Mouse (Mus musculus) right cerebral cortex, postnatal 14 days (tissue): Measurements from ENCODE around the gene Fsd1l.
"Not testable (repeated sequence)": the region's sequence is repeated elsewhere in the genome, so short reads cannot be mapped to it uniquely, and the experiment has no call there.

Experiments
- DNase-seq: peaks from one replicate; pipeline ENCODE4 v3.0.0; 2022

The Fsd1l gene

DNA sequence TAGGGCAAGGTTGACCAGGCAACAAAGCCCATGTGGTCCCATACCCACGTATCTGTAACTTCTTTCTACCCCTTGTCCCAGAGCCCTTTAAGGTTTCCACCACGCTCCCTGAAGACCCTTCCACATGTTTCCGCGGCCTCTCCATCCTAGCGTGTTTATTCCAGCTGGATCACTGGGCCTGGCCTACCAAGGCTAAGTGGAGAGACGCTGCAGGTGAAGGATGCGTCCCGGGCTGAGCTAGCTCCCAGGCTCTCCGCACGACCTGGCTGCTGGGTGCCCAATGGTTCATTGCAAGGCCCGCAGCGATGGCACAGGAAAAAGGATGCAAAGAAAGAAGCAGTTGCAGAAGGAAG is 332 bp upstream of the Fsd1l start:
- no peak for DNase-seq

DNA sequence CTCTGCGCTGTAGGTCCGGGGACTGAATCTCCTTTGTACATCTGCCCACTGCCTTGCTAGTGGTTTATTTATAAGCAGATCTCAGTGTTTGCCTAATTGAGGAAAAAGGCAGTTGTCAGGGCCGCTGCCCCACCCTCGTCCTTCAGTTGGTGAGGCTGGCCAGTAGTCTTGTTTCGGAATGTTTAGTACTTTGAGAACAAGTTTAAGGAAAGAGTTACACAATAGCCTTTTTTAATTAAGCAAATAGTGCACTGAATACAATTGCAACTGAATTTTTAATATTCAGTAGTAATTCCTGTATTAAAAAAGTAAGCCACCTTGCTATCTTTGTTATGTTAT is 709 bp downstream of the Fsd1l start:
- DNase-seq, result no peak

DNA sequence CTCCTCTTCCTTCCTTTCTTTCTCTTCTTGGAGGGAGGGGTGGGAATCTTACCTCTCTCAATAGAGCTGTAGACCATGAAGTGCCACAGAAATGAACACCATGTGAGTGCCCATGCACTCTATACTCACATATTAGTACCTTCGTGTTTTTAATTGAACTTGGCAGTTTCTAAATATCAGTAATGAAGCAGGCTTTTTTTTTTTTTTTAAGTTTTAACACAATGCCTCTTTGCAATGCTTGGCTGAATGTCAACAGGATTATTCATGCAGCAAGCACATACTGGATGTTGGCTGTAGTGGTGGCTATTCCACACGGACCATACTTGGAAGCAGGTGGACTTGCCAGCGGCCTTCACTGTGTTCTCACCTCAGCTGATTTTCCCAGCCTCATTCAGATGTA is 4.1 kb downstream of the Fsd1l start:
- no peak for DNase-seq

DNA sequence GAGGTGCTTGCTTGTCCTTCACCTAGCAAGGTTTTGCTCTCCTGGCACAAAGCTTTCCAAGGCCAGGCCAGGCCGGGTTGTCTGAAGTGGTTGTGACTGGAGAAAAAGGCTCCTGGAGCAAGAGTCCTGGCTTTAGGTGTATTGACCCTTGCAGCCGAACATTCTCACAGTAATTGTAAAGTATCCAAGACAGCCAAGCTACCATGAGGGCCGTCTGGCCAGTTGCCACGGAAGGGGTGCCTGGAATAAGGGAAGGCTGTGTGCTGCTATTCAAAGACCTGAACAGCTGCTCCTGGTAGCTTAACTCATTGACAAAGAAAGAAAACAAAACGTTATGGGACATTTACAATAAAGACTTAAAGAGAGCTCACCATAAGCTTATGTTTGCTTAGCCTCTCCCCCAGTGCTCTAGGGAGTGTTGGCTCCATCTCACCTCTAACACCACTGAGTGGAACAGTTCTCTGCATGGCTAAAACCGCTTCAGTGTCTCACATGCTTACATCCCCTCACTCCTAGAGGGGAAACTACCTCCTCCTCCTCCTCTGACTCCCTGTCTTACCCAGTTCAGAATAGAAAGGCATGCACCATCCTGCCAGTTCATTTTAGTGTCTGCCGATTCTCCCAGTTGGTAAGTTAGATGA is 6.1 kb downstream of the Fsd1l start:
- peak; percentile 41 for DNase-seq

DNA sequence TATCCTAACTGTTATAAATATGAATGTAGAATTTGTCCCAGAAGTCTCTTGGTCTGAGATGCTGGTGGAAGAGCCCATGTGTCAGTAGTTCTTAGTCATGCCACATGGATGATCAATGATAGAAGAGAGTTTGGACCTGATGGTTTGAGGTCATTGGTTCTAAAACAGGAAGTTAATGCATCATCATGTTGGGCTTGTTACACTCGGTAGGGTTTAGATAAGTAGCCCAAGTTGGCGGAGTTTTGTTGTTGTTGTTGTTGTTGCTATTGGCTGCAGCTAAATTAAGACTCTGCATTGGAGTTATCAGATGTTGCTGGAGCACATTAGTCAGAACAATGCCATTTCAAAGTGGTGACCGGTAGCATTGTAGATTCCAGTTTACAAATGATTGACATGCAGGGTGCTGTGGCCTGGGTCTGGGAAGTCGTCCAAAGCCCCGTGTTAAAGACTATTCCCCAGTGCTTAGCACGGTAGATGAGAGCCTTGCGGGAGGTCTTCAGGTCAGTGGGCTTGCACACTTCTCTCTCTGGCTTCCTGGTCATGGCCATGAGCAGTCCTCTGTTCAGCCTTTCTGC is 7.4 kb downstream of the Fsd1l start:
- no peak for DNase-seq

DNA sequence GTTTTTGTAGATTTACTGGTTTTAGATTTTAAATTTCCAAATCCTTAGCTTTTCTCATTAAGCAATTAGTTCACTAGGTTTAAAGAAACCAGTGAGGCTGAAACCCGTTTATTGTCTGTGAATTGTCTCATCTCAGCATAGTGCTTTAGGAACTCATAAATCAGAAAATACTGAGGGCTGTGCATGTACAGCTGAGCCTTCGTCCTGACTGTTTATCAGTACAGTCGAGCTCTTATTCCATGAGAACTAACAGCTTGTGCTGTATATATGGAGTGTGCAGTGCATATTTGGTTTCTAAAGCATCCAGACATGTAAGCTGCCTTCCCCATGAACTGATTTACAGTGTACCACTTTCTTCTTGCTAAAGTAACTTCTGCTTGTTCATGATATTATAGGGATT is 26.8 kb downstream of the Fsd1l start:
- DNase-seq, result no peak

DNA sequence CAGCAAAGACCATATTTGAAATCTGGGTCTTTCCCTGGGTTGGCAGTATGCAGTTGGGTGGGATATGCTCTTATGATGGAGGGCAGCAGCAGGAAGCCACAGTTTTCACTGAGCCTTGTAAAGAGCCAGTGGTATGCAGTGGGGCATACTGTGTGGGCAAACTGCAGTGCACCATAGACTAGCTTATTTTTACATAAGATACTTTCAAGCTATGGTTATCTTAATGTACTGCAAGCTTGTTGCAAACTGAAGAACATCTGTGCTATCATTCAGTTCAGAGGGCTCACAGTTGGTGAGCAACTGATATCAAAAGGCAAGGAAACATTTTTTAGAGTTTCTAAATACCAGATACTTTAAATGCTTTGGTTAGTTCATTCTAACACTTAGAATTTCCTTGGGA is 29.4 kb downstream of the Fsd1l start:
- no peak for DNase-seq

DNA sequence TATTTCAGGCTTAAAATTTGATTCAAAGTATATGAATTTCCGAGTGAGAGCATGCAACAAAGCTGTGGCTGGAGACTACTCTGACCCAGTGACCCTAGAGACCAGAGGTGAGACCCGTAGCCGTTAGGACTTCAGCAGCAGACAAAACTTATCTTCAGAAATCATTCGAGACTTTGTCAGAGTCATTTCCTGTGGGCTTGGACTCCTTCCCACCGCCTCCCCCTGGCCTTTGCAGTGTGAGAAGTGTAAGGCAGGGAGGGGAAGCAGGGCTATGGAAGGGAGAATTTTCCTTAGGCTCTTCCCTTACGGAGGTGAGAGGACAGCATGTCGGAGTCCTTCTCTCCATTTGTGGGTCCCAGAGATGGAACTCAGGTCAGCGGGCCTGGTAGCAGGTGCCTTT is 50.8 kb downstream of the Fsd1l start:
- no peak for DNase-seq

DNA sequence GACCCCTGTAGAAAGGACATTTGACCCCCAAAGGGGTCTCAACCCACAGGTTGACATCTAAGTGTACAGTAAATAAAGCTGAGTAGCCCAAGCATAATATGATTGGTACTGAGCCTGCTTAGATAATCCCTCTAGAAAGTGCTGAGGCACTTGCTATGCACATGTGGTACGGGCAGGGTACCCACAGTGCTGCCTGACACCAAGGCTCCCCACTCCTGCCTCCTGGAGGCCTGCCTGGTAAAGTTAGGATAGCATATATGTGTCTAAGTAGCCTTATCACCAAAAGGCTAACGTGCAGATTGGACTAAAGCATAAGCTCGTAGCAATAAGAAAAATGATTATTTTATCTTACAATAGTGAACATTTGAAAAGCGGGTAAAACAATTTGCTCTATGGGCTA is 57.7 kb downstream of the Fsd1l start:
- DNase-seq, result no peak

DNA sequence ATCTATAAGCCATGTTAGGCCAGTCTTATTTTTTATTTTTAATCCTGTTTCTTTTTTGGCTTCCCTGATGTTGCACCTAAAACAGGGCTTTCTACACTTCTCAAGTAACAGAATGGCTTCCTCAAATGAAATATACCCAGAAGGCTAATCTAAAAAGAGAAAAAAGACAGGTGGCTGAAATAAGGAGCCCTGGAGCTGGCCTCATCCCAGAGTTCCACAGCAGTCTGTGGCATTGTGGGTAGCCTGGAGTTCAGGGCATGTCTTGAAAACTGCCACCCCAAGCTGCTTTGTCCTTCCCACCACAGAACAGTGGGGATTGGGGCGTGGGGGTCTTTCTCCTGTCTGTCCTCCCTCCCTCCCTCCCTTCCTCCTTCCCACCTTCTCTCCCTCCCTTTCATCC is 60.1 kb downstream of the Fsd1l start:
- no peak for DNase-seq

DNA sequence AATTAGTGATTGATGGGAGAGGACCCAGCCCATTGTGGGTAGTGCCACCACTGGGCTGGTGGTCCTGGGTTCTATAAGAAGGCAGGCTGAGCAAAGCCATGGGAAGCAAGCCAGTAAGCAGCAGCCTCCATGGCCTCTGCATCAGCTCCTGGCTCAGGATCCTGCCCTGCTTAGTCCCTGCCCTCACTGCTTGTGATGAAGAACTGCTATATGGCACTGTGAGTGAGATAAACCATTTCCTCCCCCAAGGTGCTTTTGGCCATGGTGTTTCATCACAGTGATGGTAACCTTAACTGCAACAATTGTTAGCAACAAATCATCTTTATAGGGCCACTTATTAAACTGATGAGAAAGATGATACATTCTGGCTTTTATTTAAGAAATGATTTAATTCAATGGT is 77.9 kb downstream of the Fsd1l start:
- DNase-seq, result not testable (repeated sequence)

DNA sequence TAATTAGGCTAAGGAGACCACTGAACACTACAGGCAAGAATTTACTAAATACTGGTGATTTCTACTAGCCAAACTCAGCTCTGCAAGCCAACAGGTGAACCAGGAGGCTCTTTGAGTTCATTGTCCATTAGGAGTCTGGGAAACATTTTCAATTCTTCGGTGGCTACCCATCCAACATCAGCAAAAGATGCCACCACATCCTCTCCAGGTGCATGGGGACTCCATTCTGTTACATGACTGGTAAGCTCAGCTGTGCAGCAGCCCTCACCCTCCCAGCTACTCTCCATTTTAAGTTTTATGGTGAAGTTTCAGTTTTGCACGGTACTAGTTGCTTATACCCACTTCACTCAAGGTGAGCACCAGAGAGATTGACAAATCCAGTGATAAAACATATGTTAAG is 78.8 kb downstream of the Fsd1l start:
- no peak for DNase-seq

DNA sequence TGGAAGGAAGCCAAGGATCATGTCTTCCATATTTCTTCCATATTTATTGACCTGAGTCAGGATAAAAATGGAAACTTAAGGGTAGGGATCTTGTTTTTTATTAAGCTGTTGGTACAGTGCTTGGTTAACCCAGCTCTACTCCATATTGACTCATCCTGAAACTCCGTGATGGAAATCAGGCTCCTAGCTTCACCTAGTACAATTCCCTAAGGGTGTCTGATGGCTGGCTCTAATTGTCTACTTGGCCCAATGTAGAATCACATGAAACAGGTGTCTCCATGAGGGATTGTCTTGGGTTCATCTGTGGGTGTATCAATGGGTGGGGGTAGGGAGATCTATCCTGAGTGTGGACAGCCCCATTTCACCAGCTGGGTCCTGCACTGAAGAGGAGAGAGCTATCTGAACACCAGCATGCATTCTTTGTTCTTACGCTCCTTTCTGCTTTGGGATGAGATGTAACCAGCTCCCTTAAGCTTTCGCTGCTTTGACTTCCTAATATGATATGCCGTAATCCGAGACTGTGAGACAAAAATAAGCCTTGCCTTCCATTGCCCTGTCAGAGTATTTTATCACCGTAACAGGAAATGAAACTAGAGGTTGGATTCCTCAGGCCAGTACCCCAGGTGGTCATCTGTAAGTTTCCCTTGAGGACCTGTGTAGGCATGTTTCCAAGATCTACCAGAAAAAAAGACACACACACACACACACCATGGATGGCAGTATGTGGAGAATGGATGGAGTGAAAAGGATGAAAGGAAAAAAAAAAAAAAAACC is 79.5 kb downstream of the Fsd1l start:
- DNase-seq, result no peak

DNA sequence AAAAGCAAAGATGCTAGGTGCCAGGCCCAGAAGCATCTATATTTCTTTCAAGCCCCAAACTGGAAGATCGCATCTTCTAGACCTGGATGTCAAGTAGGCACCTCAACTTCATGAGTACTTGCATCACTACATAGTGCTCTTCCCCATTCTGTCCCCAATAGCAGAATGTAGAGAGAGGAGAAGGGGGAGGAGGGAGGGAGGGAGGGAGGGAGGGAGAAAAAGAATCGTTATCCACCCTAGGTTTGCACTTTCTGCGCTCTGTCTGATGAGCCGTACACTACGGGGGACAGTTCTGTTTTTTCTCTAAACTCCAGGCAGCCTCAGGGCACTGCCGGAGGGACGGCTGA is 82.4 kb downstream of the Fsd1l start, which contains the start of gene Fktn:
TSS of gene Fktn (plus strand) at position 295 of the 347 bp plus-strand sequence.
- no peak for DNase-seq

DNA sequence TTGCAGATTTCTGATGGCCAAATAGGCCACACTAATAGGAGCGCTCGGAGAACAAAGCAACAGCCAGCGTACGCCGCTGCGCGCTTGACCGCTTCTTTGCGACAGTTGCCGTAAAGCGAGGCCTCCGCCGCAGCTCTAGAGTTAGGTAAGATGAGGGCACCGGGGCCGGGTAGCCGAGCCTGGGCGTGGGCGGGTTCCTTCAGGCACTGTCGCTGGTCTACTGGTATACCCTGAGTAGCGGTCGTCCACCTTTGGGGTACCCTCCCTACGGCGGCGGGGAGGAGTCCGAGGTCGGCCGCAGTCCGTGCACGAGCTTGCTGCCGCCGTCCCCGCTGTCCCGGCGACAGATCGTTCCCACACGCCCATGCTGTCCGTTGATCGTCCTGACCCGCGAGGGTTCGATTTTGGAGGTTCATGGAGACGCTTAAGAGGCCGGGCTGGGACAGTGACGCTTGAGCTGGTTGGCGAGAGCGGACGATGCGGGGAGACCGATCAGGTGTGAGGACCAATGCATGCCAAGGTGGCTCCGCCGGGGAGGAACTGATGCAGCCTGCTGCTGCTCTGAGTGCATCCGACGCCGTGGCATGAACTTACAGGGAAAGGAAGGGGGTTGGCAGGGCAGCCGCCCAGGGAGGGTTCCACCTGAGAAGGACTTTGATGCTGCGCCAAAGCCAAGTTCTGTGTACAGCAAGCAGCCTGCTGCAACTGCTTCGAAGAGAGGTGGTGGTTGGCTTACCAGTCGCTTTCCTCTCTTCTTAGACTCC is 83.0 kb downstream of the Fsd1l start:
- DNase-seq, result peak; percentile 96

DNA sequence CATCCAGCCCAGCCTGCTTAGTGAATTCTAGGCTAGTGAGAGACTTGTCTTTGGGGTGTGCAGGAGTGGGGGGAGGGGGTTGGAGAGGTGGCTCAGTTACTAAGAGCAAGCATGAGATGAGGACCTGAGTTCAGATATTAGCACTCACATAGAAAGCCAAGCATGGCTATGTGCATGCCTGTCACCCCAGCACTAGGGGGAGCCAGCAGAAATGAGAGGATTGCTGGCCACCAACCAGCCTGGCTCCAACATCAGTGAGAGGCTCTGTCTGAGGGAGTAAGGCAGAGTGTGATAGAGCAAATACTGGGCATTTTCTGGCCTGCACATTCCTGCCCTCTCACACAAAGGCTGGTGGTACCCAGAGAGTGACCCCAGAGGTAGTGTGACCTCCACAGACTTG is 84.7 kb downstream of the Fsd1l start:
- no peak for DNase-seq

DNA sequence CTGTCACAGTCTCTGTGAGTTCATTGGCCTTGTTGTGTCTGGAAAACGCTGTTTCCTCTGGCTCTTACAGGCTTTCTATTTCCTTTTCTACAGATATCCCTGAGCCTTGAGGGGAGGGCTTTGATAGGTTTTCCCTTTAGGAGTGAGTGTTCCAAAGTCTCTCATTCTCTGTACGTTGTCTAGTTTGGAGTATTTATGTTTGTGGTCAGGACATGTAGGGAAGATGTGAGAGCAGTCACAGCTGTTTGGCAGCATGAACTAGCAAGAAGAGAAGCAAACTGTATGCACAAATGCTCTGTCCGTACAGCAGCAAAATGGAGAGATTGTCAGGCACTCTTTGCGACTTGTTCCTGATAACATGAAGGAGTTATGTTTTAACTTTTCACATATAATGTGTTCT is 86.3 kb downstream of the Fsd1l start:
- DNase-seq, result no peak

DNA sequence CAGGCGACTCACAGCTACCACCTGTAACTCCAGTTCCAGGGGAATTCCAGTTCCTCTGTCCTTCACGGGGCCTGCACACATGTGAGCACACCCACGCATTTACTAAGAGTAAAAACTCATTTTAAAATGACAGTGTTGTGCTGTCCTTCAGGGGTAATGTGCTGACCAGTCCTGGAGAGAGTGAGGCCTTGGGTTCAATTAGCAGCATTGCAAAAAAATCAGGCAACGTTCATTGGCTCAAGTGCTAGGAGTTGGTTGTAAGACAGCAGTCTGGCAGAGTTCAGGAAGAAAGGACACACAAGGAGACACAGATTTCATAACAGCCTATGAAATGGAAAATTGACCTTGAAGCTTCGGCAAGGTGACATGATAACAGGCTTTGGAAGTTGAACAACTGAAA is 87.0 kb downstream of the Fsd1l start:
- no peak for DNase-seq

DNA sequence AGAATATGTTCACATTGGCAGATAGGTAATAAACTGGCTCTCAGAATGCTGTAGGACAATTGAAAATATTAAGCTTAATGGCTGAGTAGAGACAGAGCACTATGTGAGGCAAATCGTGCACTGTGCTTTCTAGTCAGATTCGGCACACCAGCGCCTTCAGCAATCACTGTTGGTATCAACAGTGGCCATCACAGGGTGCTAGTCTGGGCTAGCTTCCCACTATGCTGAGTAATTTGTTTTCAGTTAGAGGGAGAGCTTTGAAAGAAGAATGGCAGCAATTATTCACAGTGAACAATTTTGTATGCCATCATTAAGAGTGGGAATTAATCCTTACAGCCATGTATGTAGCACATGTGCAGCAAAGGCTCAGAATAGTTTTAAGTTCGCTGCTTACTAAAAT is 91.2 kb downstream of the Fsd1l start:
- no peak for DNase-seq

DNA sequence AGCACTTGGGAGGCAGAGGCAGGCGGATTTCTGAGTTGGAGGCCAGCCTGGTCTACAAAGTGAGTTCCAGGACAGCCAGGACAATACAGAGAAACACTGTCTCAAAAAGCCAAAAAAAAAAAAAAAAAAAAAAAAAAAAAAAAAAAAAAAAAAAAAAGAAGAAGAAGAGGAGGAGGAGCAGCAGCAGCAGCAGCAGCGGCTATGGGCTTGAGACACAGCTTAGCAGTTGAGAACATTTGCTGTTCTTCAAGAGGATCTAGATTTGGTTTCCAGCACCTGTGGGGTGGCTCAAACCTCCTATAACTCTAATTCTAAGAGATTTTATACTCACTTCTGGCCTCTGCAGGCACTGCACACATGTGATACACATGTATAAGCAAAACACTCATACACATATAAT is 94.8 kb downstream of the Fsd1l start:
- not testable (repeated sequence) for DNase-seq

DNA sequence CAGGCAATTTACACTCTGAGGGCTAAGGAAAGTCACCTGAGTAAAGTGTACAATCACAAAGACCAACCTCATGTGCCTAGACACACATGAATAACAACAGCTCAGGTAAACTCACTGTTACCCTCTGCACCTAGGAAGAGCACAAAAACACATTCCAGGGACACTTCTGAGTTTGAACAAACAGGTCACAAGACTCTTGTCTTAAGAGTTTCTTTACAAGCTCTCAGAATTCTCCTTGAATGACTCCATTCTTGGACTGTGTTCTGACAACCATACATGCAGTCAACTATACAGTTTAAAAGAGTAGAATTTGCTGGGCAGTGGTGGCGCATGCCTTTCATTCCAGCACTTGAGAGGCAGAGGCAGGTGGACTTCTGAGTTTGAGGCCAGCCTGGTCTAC is 96.8 kb downstream of the Fsd1l start:
- DNase-seq, result no peak

DNA sequence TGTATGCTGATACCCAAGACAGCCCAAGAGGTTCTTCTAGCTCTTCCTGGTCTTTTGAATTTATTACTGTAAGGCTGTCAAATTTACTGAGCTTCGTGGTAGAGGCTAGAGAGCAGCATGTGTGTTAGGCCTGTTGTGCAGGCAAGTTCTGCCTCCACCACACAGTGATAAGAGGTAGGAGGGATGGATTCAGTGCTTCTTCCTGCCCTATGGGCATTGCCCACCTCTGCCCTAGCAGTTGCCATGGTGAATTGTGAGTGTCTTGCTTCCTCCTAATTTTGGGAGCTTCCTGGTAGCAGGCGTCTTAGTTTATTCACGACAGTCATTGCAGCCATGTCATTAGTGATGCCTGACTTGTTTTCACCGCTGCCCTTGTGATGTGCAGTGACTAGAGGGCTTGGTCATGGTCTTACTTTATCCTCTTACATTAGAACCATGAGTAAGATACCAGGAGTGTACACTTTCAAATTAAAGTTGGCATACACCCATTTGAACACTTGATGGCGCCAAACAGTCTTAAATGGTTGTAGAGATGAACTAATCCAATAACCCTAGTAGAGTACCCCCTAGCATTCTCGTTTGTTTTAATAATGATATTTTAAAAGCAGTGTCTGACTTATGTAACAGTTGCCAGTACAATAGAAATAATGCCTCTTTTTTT is 107.8 kb downstream of the Fsd1l start:
- no peak for DNase-seq

DNA sequence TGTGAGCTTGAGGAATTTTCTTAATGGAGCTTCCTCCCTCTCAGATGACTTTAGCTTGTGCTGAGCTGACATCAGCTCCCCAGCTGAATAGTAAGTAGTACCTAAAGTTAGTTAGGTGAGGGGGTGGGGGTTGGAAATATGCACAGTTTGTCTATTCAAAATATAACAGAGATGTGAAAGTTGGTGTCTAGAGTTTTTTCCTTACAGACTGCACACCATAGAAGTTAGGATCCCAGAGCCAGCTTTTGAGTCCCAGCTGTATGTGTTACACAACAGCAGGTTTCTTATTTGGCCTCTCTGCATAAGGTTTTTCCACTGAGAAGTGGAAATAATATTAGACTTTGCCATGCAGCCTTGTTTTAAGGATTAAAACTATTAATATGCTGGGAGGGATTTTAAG is 118.6 kb downstream of the Fsd1l start:
- DNase-seq, result no peak
